Mouse (Mus musculus): Measurements from ENCODE around the gene Xpc. TPM values are rescaled to one million over a fixed set of nuclear protein-coding genes. Genes with fewer than 3 reads are reported as not detected.

Gene Xpc
- polyA plus RNA-seq, 1 experiment, result 12.5 TPM

GRCm38 (mm10) chr6:91546241-91546884 is 30.7 kb upstream of the Xpc start:
- Histone ChIP-seq H3K27ac (ENCODE audit: insufficient read depth, low read length) (no peak overlapping the region), H3K4me1 (ENCODE audit: control insufficient read depth, insufficient read depth, low read length) (no peaks in the 10 kb centered on the region), H3K4me3 (ENCODE audit: insufficient read depth, low read length) (no peak overlapping the region)
- TF ChIP-seq CTCF (IDR thresholded peaks at IDR 0.05; ENCODE audit: extremely low read depth, insufficient read depth, low read length) (no peak), POLR2A (IDR thresholded peaks at IDR 0.05; ENCODE audit: extremely low read depth, insufficient read depth, low read length) (no peak)

GRCm38 (mm10) chr6:91543056-91543455 is 27.4 kb upstream of the Xpc start:
- TF ChIP-seq POLR2A (IDR thresholded peaks at IDR 0.05; ENCODE audit: extremely low read depth, insufficient read depth, low read length), result no peak
- Histone ChIP-seq H3K27ac (ENCODE audit: insufficient read depth, low read length) (no peak overlapping the region), H3K4me3 (ENCODE audit: insufficient read depth, low read length) (no peak overlapping the region), H3K4me1 (ENCODE audit: control insufficient read depth, insufficient read depth, low read length) (no peaks in the 10 kb centered on the region)

- Histone ChIP-seq H3K4me1 (ENCODE audit: control insufficient read depth, insufficient read depth, low read length) (no peaks in the 10 kb centered on the region), H3K27ac (ENCODE audit: insufficient read depth, low read length) (no peak overlapping the region), H3K4me3 (ENCODE audit: insufficient read depth, low read length) (no peak overlapping the region)
- TF ChIP-seq CTCF (IDR thresholded peaks at IDR 0.05; ENCODE audit: extremely low read depth, insufficient read depth, low read length) (no peak), POLR2A (IDR thresholded peaks at IDR 0.05; ENCODE audit: extremely low read depth, insufficient read depth, low read length) (no peak)
These were observed 25.6 kb upstream of the Xpc start for GRCm38 (mm10) chr6:91541276-91541675.

GRCm38 (mm10) chr6:91536047-91536765 is 20.5 kb upstream of the Xpc start:
- Histone ChIP-seq H3K4me1 (ENCODE audit: control insufficient read depth, insufficient read depth, low read length) (no peaks in the 10 kb centered on the region), H3K27ac (ENCODE audit: insufficient read depth, low read length) (no peak overlapping the region), H3K4me3 (ENCODE audit: insufficient read depth, low read length) (no peak overlapping the region)
- TF ChIP-seq POLR2A (IDR thresholded peaks at IDR 0.05; ENCODE audit: extremely low read depth, insufficient read depth, low read length) (no peak), CTCF (IDR thresholded peaks at IDR 0.05; ENCODE audit: extremely low read depth, insufficient read depth, low read length) (no peak)

- H3K27ac ChIP-seq (ENCODE audit: insufficient read depth, low read length), result no peak overlapping the region
- TF ChIP-seq CTCF (IDR thresholded peaks at IDR 0.05; ENCODE audit: extremely low read depth, insufficient read depth, low read length) (no peak), POLR2A (IDR thresholded peaks at IDR 0.05; ENCODE audit: extremely low read depth, insufficient read depth, low read length) (no peak)
- no peaks in the 10 kb centered on the region for H3K4me1 ChIP-seq (ENCODE audit: control insufficient read depth, insufficient read depth, low read length)
- H3K4me3 ChIP-seq (ENCODE audit: insufficient read depth, low read length), result no peak overlapping the region
These were observed 19.5 kb upstream of the Xpc start for GRCm38 (mm10) chr6:91535231-91535630.

GRCm38 (mm10) chr6:91534268-91534667 is 18.6 kb upstream of the Xpc start:
- TF ChIP-seq CTCF (IDR thresholded peaks at IDR 0.05; ENCODE audit: extremely low read depth, insufficient read depth, low read length), result no peak
- Histone ChIP-seq H3K4me1 (ENCODE audit: control insufficient read depth, insufficient read depth, low read length) (no peaks in the 10 kb centered on the region), H3K4me3 (ENCODE audit: insufficient read depth, low read length) (no peak overlapping the region), H3K27ac (ENCODE audit: insufficient read depth, low read length) (no peak overlapping the region)

- H3K4me3 ChIP-seq (ENCODE audit: insufficient read depth, low read length), result no peak overlapping the region
- TF ChIP-seq CTCF (IDR thresholded peaks at IDR 0.05; ENCODE audit: extremely low read depth, insufficient read depth, low read length) (no peak), POLR2A (IDR thresholded peaks at IDR 0.05; ENCODE audit: extremely low read depth, insufficient read depth, low read length) (no peak)
- H3K27ac ChIP-seq (ENCODE audit: insufficient read depth, low read length), result no peak overlapping the region
- no peaks in the 10 kb centered on the region for H3K4me1 ChIP-seq (ENCODE audit: control insufficient read depth, insufficient read depth, low read length)
These were observed 18.1 kb upstream of the Xpc start for GRCm38 (mm10) chr6:91533771-91534170.

GRCm38 (mm10) chr6:91533359-91533758 is 17.7 kb upstream of the Xpc start:
- no peaks in the 10 kb centered on the region for H3K4me1 ChIP-seq (ENCODE audit: control insufficient read depth, insufficient read depth, low read length)
- TF ChIP-seq POLR2A (IDR thresholded peaks at IDR 0.05; ENCODE audit: extremely low read depth, insufficient read depth, low read length) (no peak), CTCF (IDR thresholded peaks at IDR 0.05; ENCODE audit: extremely low read depth, insufficient read depth, low read length) (no peak)
- H3K4me3 ChIP-seq (ENCODE audit: insufficient read depth, low read length), result no peak overlapping the region
- no peak overlapping the region for H3K27ac ChIP-seq (ENCODE audit: insufficient read depth, low read length)

GRCm38 (mm10) chr6:91532661-91533060 is 17.0 kb upstream of the Xpc start:
- H3K4me3 ChIP-seq (ENCODE audit: insufficient read depth, low read length), result no peak overlapping the region
- no peak for TF ChIP-seq POLR2A (IDR thresholded peaks at IDR 0.05; ENCODE audit: extremely low read depth, insufficient read depth, low read length)
- TF ChIP-seq CTCF (IDR thresholded peaks at IDR 0.05; ENCODE audit: extremely low read depth, insufficient read depth, low read length), result no peak
- no peaks in the 10 kb centered on the region for H3K4me1 ChIP-seq (ENCODE audit: control insufficient read depth, insufficient read depth, low read length)
- no peak overlapping the region for H3K27ac ChIP-seq (ENCODE audit: insufficient read depth, low read length)

GRCm38 (mm10) chr6:91531276-91531675 is 15.6 kb upstream of the Xpc start:
- no peak overlapping the region for H3K27ac ChIP-seq (ENCODE audit: insufficient read depth, low read length)
- H3K4me1 ChIP-seq (ENCODE audit: control insufficient read depth, insufficient read depth, low read length), result no peaks in the 10 kb centered on the region
- H3K4me3 ChIP-seq (ENCODE audit: insufficient read depth, low read length), result no peak overlapping the region
- no peak for TF ChIP-seq CTCF (IDR thresholded peaks at IDR 0.05; ENCODE audit: extremely low read depth, insufficient read depth, low read length)
- no peak for TF ChIP-seq POLR2A (IDR thresholded peaks at IDR 0.05; ENCODE audit: extremely low read depth, insufficient read depth, low read length)
